ENCODE assay signal across 36 mouse cellular contexts in the genomic region with DNA sequence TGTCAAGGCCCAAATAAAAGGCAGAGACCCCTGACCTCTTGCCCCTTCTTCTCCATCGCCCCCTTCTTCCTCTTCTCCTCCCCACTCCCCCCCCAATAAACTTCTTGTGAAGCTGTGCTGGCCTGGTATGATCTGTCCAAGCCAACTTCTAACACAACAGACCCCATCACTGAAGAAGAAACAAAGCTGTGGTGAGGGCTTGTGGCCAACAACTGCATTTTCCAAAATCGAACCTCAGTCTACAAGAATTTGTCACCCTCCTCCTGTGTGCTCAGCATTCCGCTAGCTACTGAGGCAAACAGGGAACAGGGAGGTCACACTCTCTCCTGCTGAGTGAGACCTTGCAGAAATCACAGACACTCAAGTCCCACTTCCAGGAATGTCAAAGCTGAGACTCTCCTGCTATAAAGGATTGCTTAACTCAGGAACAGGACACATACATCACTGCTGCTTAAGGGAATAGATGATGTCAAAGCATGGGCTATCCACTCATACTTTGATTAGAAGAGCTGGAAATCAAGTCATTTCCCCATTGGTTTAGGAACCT. TPM values are rescaled to one million over a fixed set of nuclear protein-coding genes. Genes with fewer than 3 reads are reported as not detected.
A peak's percentile ranks its signal among the peaks of the same experiment; 100 is the strongest.
DNase-seq lines count a peak whose midpoint lies in the region; ATAC-seq and TF ChIP-seq lines count a peak whose summit lies in the region.
"Had no signal": no experiment of that assay in that cellular context is flagged by ENCODE, and none has a peak within 500 bp of the region (broad histone marks: within the 10 kb centered on the region; RNA-seq: fewer than 3 reads in every experiment).

No protein-coding gene starts in this region.

- TF ChIP-seq CTCF in lung, embryonic 14.5 days (IDR thresholded peaks at IDR 0.05; ENCODE audit: low read depth), result no peak

- H3K27me3 ChIP-seq in lung, embryonic 14.5 days (ENCODE audit: insufficient read depth, low read length), result peaks cover 9% of the 10 kb centered on the region; the same call in 1 of the 2 replicates
- H3K27me3 ChIP-seq: forebrain, embryonic 12.5 days; neural tube, embryonic 15.5 days had no signal

- peak; percentile 38 for ATAC-seq in lung, embryonic 14.5 days (ENCODE audit: insufficient read depth)
- ATAC-seq: activated CD4-positive, CD25-positive, alpha-beta regulatory T cell, adult 4 months had no signal

- no peak overlapping the region for H3K4me3 ChIP-seq in lung, embryonic 14.5 days (ENCODE audit: low read depth, low read length)
- H3K4me3 ChIP-seq: erythroblast, embryonic 14.5 days; forebrain, embryonic 12.5 days; neural tube, embryonic 15.5 days had no signal

- H3K27ac ChIP-seq in lung, embryonic 14.5 days (ENCODE audit: low read depth), result no peak overlapping the region
- H3K27ac ChIP-seq: forebrain, embryonic 12.5 days; hindbrain, embryonic 14.5 days; liver, embryonic 14.5 days; neural tube, embryonic 15.5 days had no signal

- no peak overlapping the region for H3K9ac ChIP-seq in lung, embryonic 14.5 days
- H3K9ac ChIP-seq: forebrain, embryonic 12.5 days; hindbrain, embryonic 14.5 days; liver, embryonic 14.5 days; neural tube, embryonic 15.5 days had no signal

- no peaks in the 10 kb centered on the region for H3K36me3 ChIP-seq in lung, embryonic 14.5 days (ENCODE audit: insufficient read depth)
- H3K36me3 ChIP-seq: forebrain, embryonic 12.5 days; neural tube, embryonic 15.5 days had no signal

- no peaks in the 10 kb centered on the region; the same call in 1 of the 2 replicates for H3K4me1 ChIP-seq in lung, embryonic 14.5 days (ENCODE audit: insufficient read depth)

- intact Hi-C loops in heart, postnatal 10 days (cut with DNase I), result no loop called here

- peak; percentile 37 to 52 for DNase-seq in heart, postnatal 10 days
- DNase-seq in heart, adult 8-10 months (ENCODE audit: low spot score), result no peak
- DNase-seq in lung, embryonic 14.5 days, result peak; percentile 46
- no peak for DNase-seq in lung, postnatal 36 days
- DNase-seq in lung, postnatal 10 days, result peak; percentile 60
- DNase-seq in lung, postnatal 4 days, result peak; percentile 23 to 53
- DNase-seq: adrenal gland, adult 2 months; adrenal gland, postnatal 36 days; B cell, adult 2 months; cerebellum, adult 18-20 months; gastrocnemius, postnatal 10 days; kidney, adult 2 months; kidney, postnatal 36 days; layer of hippocampus, postnatal 36 days; liver; right cerebral cortex, postnatal 14 days; thymus, postnatal 4 days had no signal

- no peaks in the 10 kb centered on the region for H3K9me3 ChIP-seq in lung, embryonic 14.5 days (ENCODE audit: low read depth, low read length)
- H3K9me3 ChIP-seq: forebrain, embryonic 12.5 days; neural tube, embryonic 15.5 days had no signal

- H3K4me2 ChIP-seq in lung, embryonic 14.5 days, result no peak overlapping the region
- H3K4me2 ChIP-seq: forebrain, embryonic 12.5 days; heart, embryonic 11.5 days; hindbrain, embryonic 14.5 days; neural tube, embryonic 15.5 days had no signal

- 33% methylated on average over 3 of the region's 3 CpGs for WGBS in lung, embryonic 14.5 days

RNA-seq across cellular contexts. Expression of gene Ccdc172, which starts 12.3 kb away (rescaled TPM):
- not detected for total RNA-seq in heart, postnatal 10 days (2021)
- total RNA-seq in heart, adult 8-10 months (2022), result not detected
- polyA plus RNA-seq in lung, embryonic 14.5 days (2014; fragmentation: Nextera tagmentation; extraction: Ambion mirVana), result not detected in 2 replicates
- total RNA-seq: adrenal gland, adult 2 months; adrenal gland, postnatal 36 days; gastrocnemius, postnatal 10 days; hematopoietic stem cell, adult 5-6 weeks; layer of hippocampus, adult 8-10 months; layer of hippocampus, postnatal 36 days; left cerebral cortex, postnatal 4 days had no signal
- polyA plus RNA-seq: activated CD4-positive, CD25-positive, alpha-beta regulatory T cell, adult 4 months; adrenal gland, adult 2 months; brain, embryonic 14.5 days; cortical plate, adult 2 months; embryonic facial prominence, embryonic 14.5 days; erythroblast, embryonic 14.5 days; forebrain, embryonic 12.5 days; gonadal fat pad, adult 2 months; heart, embryonic 11.5 days; hindbrain, embryonic 14.5 days; kidney, adult 2 months; kidney, embryonic 16.5 days; liver, embryonic 14.5 days; midbrain, embryonic 14.5 days; neural tube, embryonic 15.5 days; small intestine, adult 2 months; stomach, embryonic 14.5 days; thymus, postnatal 0 days had no signal

RNA-seq across cellular contexts. Expression of gene Gfra1, which starts 43.8 kb away (rescaled TPM):
- 1 to 10 TPM; 3.3 to 3.5 TPM for total RNA-seq in heart, postnatal 10 days (2021)
- total RNA-seq in heart, adult 8-10 months (2022), result 1 to 10 TPM; 4.8 to 5.4 (median 5.2) TPM
- 6.7 and 7.7 TPM in 2 replicates for polyA plus RNA-seq in lung, embryonic 14.5 days (2014; fragmentation: Nextera tagmentation; extraction: Ambion mirVana)
- polyA plus RNA-seq: erythroblast, embryonic 14.5 days had no signal

Comparison
In these comparisons a context has a peak if more than half of its experiments do, and no peak if none do; other contexts are left out.
1. DNase-seq: peak in heart, postnatal 10 days (2 of 2), lung, embryonic 14.5 days (single experiment), lung, postnatal 10 days (single experiment) and lung, postnatal 4 days (2 of 2); none in heart, adult 8-10 months (single experiment) and lung, postnatal 36 days (single experiment).